Mouse (Mus musculus): ENCODE data around the gene Eps15l1.
A peak's percentile ranks its signal among the peaks of the same experiment; 100 is the strongest.

The Eps15l1 gene

DNA sequence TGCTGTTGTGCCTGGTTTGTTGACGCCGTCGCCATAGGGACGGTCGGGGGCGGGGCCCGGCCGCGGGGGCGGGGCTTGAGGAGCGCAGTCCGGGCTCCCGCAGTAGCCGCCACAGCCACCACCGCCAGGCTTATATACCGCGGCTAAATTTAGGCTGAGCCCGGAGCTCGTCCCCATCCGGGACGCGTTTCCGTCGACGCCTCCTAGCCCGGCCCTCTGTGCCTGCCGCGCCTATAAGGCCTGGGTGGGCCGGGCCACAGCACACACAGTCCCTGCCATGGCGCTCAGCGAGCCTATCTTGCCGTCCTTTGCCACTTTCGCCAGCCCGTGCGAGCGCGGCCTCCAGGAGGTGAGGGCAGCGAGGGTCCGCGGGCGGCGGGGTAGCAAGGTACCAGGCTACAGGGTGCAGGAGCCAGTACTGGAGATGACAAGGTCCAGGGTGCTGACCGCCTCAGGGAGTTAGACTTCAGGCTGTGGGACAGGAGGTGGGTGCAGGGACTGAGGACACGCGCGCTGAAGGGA is 102.4 kb downstream of the Eps15l1 start, which contains the start of gene Klf2:
Gene Klf2 (plus strand): TSS at position 233 of the 522 bp plus-strand sequence.
- peak; percentile 53 for DNase-seq

DNA sequence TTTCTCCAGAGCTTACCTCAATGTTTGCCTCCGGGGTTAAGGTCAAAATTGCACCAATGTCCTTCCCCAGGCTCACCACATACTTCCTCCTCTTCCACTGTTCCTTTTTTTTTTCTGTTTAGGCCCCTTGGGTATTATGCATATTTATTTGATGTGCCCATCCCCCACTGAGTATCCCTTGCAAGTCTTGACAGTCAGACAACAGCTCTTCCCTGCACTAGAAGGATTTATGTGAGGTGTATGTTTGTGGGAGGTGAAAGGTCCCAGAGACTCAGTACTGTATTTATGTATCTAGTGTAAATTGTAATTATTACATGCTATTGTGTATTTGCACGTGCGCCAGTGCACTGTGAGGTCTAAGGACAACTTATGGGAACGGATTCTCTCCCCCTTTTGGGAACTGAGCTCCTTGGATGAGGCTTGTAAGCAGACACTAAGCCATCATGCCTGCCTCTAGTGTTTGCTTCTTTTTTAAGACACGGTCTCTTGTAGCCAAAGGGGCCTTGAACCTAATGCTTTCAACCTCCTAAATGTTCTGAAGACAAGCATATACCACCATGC is 103.4 kb downstream of the Eps15l1 start:
- DNase-seq, result no peak

- no peak for DNase-seq
Measured at GRCm38 (mm10) chr8:72316053-72316695, 105.1 kb downstream of the Eps15l1 start.

DNA sequence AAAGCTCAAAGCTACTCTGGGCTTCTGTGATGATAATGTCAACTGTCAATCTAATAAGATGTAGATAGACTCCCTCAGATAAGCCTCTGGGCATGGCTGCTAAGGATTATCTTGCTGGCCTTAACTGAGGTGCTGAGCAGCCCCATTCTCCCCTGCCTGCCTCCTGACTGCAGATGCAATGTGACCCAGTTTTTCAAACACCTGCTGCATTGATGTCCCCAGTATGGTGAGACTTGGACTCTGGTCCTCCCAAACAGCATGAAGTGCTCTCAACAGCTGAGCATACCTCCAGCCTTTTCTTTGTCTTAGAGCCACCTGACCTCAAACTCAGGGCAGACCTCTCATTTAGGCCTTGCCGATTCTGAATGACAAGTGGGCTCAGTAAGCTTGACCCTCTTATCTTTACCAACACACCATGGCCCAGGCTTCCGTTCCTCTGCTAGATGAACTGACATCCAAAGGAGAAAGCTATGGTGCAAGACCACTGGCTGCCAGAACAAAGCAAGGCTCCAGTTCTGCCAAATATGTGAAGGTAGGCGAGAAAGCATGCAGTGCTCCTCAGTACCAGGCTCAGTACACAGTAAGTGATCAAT is 108.2 kb downstream of the Eps15l1 start:
- no peak for DNase-seq

DNA sequence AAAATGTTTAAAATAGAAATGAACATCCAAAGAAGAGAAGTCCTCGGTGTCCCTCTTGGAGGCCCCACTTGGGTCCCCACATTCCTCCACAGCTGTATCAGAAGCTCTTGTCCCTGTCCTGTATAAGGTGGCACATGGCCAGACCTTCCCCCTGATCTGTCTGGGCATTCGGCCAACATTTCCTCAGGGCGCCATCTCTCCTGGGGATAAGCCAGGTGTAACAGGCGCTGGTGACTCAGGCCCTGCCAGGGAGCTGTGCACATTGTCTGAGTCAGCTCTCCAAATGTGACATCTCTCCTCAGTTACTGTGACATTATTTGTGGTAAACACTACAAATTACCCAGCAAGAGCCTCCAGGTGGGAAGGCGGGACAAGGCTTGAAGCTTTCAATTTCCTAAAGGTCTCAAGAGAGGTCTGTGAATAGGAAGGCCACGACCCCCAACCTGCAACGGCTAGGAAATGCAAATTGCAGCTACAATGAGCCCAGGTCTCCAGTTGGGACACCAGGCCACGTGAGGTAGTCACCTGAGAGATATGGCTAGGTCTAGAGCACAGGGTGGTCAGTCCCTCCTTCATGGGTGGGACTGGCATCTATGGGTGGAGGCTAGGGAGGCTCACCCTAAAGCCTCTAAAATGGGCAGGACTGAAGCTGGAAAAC is 110.3 kb downstream of the Eps15l1 start:
- peak; percentile 76 for DNase-seq

- DNase-seq, result no peak
Measured at GRCm38 (mm10) chr8:72308276-72308675, 113.0 kb downstream of the Eps15l1 start.

- no peak for DNase-seq
Measured at GRCm38 (mm10) chr8:72306913-72307312, 114.3 kb downstream of the Eps15l1 start.

DNA sequence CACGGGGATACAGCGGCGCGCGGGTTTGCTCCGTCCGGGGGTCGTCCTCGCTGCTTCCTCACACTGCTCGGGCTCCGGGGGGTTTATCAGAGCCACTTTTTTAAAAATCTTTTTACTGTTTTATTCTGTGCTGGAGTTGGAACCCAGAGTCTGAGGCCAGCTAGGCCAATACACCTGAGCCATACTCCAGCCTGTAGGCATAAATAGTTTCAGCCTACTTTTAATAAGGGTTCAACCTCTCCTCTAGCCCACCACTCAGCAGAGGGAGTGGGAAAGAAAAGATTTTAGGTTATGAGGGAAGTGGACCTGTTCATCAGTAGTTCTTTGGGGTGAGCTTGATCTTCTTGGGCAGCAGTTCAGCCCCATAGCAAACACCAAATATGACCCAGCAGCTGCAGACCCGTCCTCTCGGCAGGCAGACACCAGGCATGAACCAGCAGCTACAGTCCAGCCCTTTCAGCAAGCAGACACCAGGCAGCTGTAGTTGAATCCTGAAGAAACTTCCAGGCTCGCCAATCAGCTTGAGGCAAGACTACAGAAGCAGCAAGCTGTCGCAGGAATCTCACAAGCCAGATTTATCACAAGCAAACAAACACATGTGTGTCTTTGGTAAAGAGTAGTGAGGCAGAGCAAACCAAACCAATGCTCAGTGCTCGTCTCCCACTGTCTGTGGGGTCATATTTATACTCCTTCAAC is 115.9 kb downstream of the Eps15l1 start, which contains the start of gene Gm10282:
Gene Gm10282 (minus strand): TSS at position 51 of the 696 bp plus-strand sequence.
- DNase-seq, result no peak

GRCm38 (mm10) chr8:72303633-72304032 is 117.6 kb downstream of the Eps15l1 start:
- no peak for DNase-seq

- DNase-seq, result no peak
Measured at GRCm38 (mm10) chr8:72302986-72303612, 118.2 kb downstream of the Eps15l1 start.

- no peak for DNase-seq
Measured at GRCm38 (mm10) chr8:72301497-72301896, 119.8 kb downstream of the Eps15l1 start.

GRCm38 (mm10) chr8:72300654-72301400 is 120.4 kb downstream of the Eps15l1 start:
- no peak for DNase-seq

DNA sequence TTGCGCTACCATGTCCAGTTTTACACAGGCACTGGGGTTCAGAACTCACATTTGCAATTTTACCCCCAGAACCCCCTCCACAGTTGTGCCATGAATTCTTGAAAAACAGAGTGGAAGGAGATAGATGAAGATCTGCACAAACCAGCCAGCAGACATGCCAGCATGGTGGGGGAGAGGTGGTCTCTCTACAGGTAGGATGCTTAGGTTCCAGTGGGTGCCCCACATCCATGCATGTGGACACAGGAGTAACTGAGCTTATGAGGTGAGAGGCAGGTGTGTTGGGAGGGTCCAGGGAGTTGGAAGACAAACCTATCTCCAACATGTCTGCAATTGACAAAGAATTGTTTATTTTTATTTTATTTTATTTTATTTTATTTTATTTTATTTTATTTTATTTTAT is 122.3 kb downstream of the Eps15l1 start:
- DNase-seq, result no peak

DNA sequence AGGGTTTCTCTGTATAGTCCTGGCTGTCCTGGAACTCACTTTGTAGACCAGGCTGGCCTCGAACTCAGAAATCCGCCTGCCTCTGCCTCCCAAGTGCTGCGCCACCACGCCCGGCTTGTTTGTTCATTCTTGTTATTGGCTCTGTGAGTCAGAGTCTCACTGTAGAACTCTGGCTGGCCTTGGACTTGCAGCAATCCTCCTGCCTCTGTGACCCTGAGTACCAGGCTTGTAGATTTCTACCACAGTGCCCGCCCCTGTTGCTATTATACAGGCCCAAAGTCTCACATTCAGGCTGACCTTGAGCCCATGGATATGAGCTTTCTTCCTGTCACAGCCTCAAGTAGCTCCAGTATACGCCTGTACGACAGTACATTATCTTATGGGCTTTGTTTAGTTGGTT is 124.7 kb downstream of the Eps15l1 start:
- no peak for DNase-seq

GRCm38 (mm10) chr8:72295679-72296078 is 125.6 kb downstream of the Eps15l1 start:
- peak; percentile 87 for DNase-seq

GRCm38 (mm10) chr8:72295125-72295524 is 126.1 kb downstream of the Eps15l1 start:
- DNase-seq, result no peak

DNA sequence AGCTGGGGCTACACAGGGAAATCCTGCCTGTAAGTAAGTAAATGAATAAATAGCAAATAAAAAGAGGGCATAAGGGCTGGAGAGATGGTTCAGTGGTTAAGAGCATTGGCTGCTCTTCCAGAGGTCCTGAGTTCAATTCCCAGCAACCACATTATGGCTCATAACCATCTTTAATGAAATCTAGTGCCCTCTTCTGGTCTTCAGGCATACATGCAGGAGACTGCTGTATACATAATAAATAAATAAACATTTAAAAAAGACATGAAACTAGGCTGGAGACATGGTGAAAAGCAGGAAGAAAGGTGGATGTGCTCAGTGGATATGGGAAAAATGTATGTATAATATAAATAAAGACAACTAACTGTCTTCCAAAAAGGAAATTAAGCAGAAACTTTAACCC is 128.0 kb downstream of the Eps15l1 start:
- DNase-seq, result no peak

DNA sequence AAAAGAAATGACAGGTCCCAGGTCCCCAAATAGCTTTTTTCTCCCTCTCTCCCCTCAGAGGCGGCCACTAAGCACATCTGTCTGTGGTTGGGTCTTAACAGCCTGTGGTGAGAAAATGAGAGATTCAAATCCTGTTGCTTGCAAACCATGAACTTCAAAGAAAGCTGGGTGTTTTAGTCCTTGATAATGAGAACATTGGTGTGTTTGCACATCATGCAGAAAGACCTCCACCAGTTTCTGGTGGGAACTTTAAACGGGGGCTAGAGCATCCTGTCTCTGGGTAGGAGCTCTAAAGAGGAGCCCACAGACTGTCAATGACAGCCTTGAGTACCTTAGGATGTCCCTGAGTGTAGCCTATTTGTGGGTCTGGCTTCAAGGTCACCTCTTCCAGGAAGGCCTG is 130.2 kb downstream of the Eps15l1 start:
- DNase-seq, result no peak
